Mouse (Mus musculus): Measurements from ENCODE around the gene Olfr58. TPM values are rescaled to one million over a fixed set of nuclear protein-coding genes. Genes with fewer than 3 reads are reported as not detected.

Gene Olfr58
- polyA plus RNA-seq (2017; shearing (Covaris generic)) = not detected

GRCm38 (mm10) chr9:19779983-19780382, at the start of gene Olfr58:
Olfr58 (plus strand) TSS chr9:19780283.

GRCm38 (mm10) chr9:19804606-19805005, 24.5 kb downstream of the Olfr58 start, which contains the start of gene Olfr859:
Olfr859 (plus strand) TSS chr9:19804906.

Other genes starting within 250 kb of the Olfr58 start
- gene Olfr853, start 239.2 kb upstream of the Olfr58 start, polyA plus RNA-seq (2017; shearing (Covaris generic)) = not detected
- not detected for gene Olfr854, start 212.9 kb upstream of the Olfr58 start, polyA plus RNA-seq (2017; shearing (Covaris generic))
- under 1 TPM in 1 of 2 experiments, not detected in 1; 0.16 TPM for gene Olfr855, start 197.7 kb upstream of the Olfr58 start, polyA plus RNA-seq (2017; shearing (Covaris generic))
- gene Zfp317, start 158.2 kb upstream of the Olfr58 start, polyA plus RNA-seq (2017; shearing (Covaris generic)) = 10 to 100 TPM; 20.2 to 24.5 TPM
- not detected for gene Olfr857, start 70.8 kb upstream of the Olfr58 start, polyA plus RNA-seq (2017; shearing (Covaris generic))
- not detected for gene Olfr859, start 24.6 kb downstream of the Olfr58 start, polyA plus RNA-seq (2017; shearing (Covaris generic))
- not detected for gene Olfr860, start 69.5 kb downstream of the Olfr58 start, polyA plus RNA-seq (2017; shearing (Covaris generic))
- gene Olfr862, start 107.7 kb downstream of the Olfr58 start, polyA plus RNA-seq (2017; shearing (Covaris generic)) = under 1 TPM in 1 of 2 experiments, not detected in 1; 0.60 TPM
- gene Olfr77, start 136.6 kb downstream of the Olfr58 start, polyA plus RNA-seq (2017; shearing (Covaris generic)) = 1 to 10 TPM in 1 of 2 experiments, under 1 TPM in 1; 0.87 to 1.2 TPM
- not detected for gene Olfr866, start 247.8 kb downstream of the Olfr58 start, polyA plus RNA-seq (2017; shearing (Covaris generic))

All from activated CD4-positive, CD25-positive, alpha-beta regulatory T cell (primary cell).